Mouse (Mus musculus): ENCODE measurements around the gene Hist1h4b.
"Not testable (repeated sequence)": the region's sequence is repeated elsewhere in the genome, so short reads cannot be mapped to it uniquely, and the experiment has no call there.

Hist1h4b gene

DNA sequence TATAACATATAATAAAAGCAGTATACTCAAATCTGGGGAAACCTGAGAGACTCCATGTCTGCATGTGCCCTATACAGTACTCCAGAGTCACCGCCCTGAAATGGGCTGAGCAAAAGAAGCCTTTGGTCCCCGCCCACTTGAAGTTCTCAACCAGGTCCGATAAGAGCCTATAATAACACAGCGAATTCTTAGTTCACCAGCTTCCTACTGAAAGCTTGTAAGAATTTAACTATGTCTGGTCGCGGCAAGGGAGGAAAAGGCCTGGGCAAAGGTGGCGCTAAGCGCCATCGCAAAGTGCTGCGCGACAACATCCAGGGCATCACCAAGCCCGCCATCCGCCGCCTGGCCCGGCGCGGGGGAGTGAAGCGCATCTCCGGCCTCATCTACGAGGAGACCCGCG, at the start of gene Hist1h4b:
Hist1h4b (plus strand) TSS at position 224 of the 400 bp plus-strand sequence.
- DNase-seq (ENCODE audit: low read depth) = peak; percentile 99

DNA sequence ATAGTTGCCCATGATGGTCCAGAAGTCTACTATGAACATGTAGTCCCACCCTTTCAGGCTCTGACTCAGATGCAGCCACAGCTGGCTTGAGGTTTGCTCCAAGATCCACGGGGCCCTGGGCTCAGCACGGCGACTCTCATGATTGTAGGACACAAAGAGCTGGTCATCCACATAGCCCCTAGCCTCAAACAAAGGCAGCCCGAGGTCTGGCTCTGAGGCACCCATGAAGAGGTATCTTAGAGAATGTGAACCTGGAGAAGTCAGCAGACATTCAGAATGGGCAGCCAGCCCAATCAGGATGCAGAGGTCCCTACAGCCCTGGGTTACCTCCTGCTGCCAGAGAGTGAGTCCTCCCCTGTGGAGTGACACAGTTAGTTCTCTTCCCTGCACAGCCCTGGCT, 48.8 kb upstream of the Hist1h4b start:
- DNase-seq (ENCODE audit: low read depth) = no peak

DNA sequence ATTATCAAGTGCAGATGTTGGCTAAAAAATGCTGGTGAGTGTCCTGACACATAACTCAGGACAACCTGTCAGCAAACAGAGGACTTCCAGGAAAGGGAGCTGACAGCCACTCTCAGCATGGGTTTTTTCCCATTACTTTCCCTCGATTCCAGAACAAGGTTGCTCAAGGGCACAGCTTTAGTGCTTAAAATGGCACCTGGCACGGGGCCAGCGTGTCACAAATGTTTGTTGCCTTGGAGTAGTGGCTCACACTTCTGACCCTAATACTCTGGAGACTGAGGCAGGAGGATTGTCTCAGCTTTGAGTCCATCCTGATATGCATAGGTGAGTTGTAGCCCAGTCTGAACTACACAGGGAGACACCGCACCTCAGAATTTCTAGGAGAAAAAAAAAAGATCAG, 48.2 kb upstream of the Hist1h4b start:
- DNase-seq (ENCODE audit: low read depth) = no peak

DNA sequence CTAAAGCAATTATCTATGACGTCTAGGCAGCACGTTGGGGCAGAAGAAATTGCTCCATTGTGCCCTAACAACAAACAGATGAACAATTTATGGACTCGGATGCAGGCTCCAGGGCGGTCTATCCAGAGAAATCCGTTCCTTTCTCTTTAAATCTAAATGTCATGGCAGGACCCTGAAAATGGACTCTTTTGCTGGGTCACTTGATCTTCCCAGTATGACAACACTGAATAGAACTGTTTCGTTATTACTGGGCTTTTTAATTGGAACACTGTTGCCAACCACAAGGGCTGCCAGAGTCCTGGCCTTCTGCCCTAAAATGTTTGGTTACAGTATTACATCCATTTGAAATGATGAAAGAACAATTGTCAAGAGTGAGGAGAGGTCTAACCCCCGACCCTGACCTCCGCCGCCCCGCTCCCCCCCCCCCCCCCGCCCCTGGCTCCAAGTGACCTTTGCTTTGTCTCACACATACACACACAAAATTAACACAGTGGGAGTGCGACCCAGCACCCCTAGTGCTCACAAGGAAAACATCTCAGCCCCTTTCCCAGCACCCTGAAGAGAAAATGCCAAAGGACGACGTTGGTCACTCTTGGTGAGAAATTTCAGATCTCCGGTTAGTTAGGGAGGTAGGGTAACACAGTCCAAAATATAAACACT, 47.0 kb upstream of the Hist1h4b start:
- no peak for DNase-seq (ENCODE audit: low read depth)

DNA sequence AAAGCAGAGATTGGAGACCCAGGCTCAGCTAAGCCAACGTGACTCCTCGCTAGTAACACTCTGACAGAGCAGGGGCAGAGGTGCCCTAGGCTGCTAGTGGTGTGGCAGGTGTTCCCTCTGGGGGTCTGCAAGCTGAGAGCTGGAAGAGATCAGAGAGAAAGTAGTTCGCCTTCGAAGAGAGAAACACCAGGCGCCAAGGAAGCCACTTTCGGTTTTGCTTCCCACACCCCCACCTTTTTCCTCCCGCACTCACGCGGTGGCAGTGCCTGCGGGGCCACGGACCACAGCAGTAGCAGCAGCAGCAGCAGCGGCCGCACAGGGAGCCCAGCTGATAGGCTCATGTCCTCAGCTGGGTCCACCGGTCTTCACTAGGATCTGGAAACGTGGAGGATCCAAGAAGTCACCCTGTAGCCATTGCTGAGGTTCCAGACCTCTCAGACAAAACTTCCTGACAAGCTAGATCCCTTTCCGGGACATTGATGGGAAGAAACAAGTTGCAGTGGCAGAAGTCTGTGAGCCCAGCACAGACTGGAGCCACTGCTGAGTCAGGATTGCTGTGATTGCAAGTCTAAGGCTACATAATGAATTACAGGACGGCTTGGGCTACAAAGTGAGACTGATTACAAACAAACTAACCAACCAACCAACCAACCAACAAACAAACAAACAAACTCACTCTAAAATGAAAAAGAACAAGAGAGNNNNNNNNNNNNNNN, 46.3 kb upstream of the Hist1h4b start, which contains the start of gene Hfe:
Hfe (minus strand) TSS at position 481 of the 716 bp plus-strand sequence.
- peak; percentile 63 for DNase-seq (ENCODE audit: low read depth)

DNA sequence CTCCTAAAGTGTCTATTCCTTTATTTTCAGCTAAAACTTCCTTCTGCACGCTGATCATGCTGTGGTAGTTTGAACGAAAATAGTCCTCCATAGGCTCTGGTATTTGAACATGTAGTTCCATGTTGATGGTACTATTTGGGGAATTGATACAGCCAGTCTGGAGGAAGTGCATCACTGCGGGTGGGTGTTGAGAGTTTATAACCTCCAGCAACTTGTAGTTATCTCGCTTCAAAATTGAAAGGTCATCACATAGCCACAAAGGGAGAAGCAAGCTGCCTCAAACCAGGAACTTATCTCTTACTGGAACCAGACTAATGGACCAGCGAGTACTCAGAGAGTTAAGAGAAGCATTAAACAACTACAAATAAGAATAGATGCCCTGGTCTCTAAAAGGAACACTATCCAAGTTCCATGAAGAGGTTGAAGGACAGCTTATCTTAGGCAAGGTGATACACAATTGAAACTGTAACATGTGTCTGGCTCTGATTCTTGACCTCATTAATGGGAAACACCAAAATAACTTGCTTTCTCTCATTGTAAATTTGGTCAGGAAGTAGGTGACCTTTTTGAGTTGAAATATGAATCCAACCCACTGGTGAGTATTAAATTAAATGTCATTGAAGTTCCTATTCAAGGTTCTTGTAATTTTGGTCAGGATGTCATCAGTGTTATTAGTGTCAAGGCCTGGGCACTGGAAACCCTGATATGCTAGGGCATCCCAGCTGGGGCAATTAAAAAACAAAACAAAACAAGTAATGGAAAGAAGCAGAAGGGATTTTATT, 40.4 kb upstream of the Hist1h4b start:
- no peak for DNase-seq (ENCODE audit: low read depth)

DNA sequence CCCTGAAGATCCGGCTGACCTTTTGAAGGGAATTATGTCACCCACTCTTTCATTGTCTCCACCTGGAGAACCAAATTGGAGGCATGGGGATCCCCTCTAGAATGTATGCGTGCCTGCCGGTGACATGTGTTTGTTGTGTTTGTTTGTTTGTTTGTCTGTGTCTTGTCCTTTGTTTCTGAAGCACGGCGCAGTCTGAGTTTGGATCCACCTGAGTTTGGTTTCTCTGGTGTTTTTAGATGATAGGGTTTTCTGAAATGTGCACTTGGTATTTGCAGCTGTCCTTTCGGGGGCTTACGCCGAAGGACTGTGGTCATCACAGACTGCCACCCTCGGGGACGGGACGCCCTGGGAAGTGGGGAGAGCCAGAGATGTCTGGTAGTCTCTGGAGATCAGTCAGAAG, 39.6 kb upstream of the Hist1h4b start:
- DNase-seq (ENCODE audit: low read depth) = no peak

DNA sequence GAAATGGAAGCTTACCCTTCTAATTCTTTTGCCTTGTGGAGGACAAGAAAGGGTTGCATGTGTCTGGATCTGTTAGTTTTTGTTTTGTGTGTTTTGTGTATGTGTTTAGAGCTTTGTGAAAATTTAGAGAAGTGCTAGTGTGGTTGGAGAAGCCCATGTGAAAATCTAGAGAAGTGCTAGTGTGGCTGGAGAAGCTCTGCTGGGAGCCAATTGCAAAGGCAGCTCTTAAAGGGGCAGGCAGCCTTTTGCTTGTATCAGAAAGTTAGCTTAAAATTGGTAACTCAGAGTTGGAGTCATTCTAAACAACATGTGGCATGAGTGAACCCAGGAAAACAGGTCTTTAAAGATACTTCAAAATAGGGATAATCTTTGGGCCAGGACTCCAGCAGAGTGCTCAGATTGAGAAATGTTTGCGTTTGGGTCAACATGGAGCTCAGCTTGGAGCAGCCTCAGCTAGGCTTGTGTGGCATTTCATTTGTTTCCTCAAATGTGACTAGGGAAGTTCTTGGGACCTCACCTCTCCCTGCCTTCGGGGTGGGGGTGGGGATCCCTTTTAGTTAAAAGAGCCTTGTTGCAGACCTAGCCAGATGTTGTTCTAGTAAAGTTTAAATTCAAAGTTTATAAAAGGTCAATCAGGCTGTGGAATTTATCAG, 39.1 kb upstream of the Hist1h4b start:
- DNase-seq (ENCODE audit: low read depth) = not testable (repeated sequence)

DNA sequence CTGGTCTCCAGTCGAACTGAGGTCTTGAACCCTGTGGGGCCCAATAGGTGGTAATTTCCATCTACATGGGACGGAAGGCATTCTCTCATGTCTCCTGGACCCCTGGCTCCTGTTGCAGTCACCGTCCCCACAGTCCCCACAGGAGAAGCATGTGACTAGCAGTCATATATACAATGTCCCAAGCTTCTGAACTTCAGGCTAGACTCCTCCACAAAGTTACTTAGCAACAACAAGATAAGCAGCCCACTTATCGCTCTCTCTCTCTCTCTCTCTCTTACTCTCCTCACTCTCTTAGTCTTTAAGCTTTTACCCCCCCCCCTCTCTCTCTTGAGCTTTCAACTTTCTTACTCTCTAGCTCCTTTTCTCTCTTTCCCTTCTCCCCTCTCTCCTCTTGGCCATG, 32.6 kb upstream of the Hist1h4b start:
- no peak for DNase-seq (ENCODE audit: low read depth)

DNA sequence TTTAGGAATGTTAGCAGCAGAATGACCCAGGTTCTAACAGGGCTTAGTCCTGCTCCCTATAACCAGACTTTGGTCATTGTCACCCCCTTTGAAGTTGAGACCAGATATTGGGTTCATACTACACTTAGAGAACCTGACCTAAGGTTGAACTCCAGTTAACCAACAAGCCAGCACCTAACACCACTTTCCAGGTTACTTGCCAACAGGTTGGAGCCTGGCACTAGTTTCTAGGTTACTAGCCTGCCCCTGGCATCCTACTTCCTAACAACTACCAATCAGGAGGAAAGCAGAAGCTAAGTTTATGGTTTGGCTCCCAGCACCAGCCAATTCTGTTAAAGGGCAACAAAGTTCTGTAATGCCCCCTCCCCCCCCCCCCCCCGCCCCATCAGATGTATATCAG, 31.6 kb upstream of the Hist1h4b start:
- no peak for DNase-seq (ENCODE audit: low read depth)

DNA sequence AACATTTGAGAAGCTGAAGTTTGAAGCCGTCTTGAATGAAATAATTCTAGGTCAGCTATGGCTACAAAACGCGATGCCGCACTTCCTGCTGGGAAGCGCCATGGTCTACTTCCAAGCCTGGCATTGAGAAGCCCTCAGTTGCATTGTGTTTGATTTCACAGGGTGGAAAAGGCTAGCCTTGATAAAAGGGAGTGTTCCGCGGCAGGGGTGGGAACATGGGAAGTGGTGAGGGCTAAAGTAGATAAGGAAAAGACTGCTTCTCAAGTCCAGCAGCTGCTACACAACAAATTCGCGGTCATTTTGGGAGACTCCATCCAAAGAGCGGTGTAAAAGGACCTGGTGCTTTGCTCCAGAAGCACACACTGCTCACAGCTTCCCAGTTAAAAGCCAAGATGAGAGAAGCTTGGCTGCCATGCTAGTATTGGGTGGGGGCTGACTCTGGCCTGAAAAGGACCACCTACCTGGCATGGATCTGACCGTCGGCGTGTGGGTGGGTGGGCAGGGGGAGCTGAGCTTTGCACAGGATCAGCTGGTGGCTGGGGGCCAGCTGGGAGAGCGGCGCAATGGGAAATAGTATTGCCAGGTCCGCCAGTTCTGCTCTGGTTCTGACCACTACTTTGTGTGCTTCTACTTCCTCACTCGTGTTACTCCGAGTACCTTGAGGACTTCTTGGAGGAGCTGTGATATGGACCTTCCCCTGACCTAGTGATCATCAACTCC, 28.2 kb upstream of the Hist1h4b start:
- no peak for DNase-seq (ENCODE audit: low read depth)

DNA sequence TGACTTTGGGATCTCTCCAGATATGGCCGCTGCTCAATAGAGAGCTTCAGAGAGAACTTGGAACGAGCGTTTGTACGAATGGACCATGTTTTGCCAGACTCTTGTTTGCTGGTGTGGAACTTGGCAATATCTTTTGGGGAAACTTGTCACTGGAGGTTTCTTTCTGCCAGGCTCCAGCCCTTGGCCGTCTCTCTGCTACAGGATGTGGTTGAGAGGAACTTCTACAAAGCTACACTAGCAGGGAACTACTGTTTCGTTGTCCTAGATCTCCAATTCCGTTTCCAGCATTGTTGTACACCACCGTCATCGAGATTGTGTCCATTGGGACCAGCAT, 27.7 kb upstream of the Hist1h4b start:
- DNase-seq (ENCODE audit: low read depth) = no peak

DNA sequence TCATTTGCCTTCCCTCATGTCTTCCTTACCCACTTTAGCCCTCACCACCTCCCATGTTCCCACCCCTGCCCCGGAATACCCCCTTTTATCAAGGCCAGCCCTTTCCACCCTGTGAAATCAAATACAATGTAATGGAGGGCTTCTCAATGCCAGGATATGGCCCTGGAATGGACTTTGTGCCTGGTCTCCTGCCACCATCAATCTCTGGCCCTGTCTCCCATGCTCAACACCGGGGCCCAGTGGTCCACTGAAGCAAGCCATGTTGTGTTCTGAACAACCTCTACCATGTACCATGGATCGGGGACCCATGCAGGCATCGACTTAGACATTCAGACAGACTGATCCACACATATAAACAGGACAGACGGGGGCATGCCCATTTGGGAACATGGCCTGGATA, 27.1 kb upstream of the Hist1h4b start:
- no peak for DNase-seq (ENCODE audit: low read depth)

DNA sequence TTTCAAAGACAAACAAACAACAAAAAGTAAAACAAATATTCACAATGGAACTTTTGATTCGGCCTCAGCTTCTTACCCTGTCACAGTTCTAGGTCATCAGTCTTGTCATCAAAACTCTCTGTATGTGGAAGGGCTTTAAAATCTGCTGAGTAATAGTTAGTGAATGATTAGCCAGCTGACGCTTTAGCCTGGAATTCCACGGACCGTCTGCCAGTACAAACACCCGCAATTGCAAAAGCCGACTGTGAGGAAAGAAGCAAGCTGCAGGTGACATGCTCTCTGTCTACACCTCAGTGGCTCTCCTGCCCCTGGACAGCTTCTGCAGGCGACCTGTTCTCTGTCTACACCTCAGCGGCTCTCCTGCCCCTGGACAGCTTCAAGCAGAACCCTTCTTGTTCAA, 26.3 kb upstream of the Hist1h4b start:
- DNase-seq (ENCODE audit: low read depth) = no peak

DNA sequence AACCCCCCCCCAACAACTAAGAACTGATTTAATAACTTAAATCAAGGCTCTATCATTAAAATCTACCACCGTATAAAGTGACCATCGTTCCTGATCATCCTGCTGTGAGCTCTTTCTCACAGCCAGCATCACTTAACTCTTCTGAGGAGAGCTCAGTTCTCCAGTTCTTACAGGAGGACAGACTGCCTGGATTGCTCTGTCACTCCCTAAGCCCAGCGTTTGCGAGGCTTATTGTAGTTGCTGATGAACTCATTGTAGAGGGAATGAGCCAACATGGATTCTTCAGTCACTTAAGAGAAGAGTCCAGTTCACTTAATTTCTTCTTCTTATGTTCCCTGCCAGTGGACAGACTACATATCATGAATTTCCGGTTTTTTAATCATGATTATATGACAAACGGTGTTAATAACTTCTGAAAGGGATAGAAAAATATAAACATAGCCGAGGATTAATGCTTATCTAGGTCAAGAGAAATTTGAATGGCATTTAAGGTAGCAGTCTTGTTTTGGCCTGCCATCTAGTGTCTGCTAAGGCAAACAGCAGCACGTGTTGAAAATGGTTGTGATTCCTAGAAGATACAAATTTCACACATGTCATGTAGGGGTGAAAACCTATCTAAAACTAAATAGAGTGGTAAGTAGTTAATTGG, 24.5 kb upstream of the Hist1h4b start:
- DNase-seq (ENCODE audit: low read depth) = peak; percentile 81

DNA sequence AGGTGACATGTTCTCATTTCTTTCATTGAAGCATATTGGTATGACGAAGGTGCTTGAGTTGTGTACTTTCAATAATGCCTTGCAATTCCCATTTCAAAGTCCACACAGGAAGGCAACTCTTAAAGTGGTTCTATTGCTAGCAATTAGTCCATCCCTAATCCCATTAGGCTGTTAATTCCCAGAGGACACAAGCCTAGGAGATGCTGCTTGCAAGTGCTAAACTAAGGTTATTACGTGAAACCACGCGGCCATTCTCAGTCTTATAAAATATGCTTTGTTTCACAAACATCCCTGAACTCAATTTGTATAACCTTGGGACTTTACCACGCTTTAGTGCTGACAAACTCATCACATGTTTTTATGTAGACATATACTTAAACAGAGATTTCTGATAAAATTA, 19.7 kb upstream of the Hist1h4b start:
- DNase-seq (ENCODE audit: low read depth) = no peak

DNA sequence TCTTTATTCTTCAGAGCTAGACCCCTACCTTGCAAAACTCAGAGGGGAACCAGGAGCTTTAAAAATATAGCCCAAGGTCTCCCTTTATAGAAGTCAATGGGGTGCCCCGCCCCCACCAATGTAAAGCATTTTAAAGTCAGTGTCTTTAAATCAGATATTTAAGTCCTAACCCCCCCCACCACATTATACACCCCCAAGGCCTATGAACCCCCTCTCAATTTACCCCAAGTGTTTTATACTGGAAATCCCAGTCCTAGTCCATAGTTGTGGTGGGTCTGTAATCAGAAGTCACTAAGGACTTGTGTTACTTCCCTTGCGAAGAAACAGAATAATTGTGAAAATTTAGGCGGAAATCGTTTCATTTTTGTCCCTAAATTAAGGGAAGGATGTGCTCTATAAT, 18.8 kb upstream of the Hist1h4b start:
- DNase-seq (ENCODE audit: low read depth) = peak; percentile 77

DNA sequence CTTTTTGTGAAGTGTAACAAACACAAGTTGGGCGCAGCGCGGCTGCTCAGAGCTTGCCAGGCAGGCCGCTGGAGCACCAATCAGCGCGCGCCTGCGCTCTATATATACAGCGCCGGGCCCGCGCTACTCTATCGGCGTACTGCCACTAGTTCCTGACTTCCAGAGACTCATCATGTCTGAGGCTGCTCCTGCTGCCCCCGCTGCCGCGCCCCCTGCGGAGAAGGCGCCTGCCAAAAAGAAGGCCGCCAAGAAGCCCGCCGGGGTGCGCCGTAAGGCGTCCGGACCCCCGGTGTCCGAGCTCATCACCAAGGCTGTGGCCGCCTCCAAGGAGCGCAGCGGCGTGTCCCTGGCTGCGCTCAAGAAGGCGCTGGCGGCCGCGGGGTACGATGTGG, 18.1 kb upstream of the Hist1h4b start, which contains the start of gene Hist1h1c:
Hist1h1c (plus strand) TSS at position 132 of the 392 bp plus-strand sequence.
- DNase-seq (ENCODE audit: low read depth) = peak; percentile 98

DNA sequence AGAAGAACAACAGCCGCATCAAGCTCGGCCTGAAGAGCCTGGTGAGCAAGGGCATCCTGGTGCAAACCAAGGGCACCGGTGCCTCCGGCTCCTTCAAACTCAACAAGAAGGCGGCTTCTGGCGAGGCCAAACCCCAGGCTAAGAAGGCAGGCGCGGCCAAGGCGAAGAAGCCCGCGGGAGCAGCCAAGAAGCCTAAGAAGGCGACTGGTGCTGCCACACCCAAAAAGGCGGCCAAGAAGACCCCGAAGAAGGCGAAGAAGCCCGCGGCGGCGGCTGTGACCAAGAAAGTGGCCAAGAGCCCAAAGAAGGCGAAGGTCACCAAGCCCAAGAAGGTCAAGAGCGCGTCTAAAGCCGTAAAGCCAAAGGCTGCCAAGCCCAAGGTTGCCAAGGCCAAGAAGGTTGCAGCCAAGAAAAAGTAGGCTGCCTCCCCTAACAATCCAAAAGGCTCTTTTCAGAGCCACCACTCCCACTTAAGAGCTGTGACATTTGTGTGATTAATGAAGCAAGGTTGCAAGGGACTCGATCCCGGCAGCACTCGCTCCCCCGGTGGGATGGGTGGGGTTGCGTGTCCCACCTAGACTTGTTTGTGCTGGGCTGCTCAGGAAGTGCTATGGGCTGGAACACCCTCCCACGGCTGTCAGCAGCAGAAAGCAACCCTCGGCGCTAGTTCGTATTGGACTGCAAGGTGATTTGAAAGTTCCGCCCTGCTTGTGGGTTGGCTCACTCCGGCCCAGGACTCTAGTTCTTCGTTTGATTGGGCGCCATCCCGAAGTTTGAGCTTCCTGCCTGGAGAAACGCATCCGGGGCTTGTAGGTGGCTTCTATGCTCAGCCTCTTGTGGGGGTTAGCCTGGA, 17.5 kb upstream of the Hist1h4b start:
- peak; percentile 99 for DNase-seq (ENCODE audit: low read depth)

DNA sequence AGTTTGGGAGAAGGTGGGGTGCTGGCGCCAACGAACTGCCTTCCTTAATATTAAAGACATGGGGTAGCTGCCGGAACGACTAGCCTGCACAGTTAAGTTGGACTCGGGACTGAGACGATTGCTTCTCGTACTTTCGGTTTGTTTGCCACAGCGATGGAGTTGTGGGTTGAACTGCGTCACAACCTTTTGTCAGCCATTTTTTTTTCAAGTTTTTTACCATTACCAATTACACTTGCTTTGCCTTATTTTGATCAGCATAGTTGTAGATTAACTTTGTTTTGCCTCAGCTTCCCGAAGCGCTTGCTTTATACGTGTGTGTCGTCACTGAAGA, 16.9 kb upstream of the Hist1h4b start:
- DNase-seq (ENCODE audit: low read depth) = no peak

Measured in 416B (cell line).